Mouse (Mus musculus) gastrocnemius, adult 18-20 months (tissue): ENCODE measurements around the gene Jam3. TPM values are rescaled to one million over a fixed set of nuclear protein-coding genes. Genes with fewer than 3 reads are reported as not detected.

ENCODE experiments used
- DNase-seq: peaks from one replicate; pipeline ENCODE4 v3.0.0; 2021; ENCODE audit warnings: low spot score
- long read RNA-seq, 2 experiments: library from polyadenylated mRNA; stranded (forward); transcript quantifications; one replicate each; pipeline ENCODE4 v2.0.0; 2021
- total RNA-seq, 2 experiments: library from RNA; stranded (reverse); gene quantifications; 2 replicates each; pipeline ENCODE4 v1.2.3; 2021

The Jam3 gene
- 1 to 10 TPM; 5.0 to 9.2 TPM for total RNA-seq
- long read RNA-seq, experiment 1, partial matches to known transcripts = 0 of 4 reads
- long read RNA-seq, experiment 1, other reads (novel, unspliced or antisense) = 1 of 4 reads
- long read RNA-seq, experiment 2, partial matches to known transcripts = 0 of 3 reads
- long read RNA-seq, experiment 2, other reads (novel, unspliced or antisense) = 0 of 3 reads

GRCm38 (mm10) chr9:27154763-27155530 is at the start of gene Jam3:
Gene Jam3 (minus strand): TSS chr9:27155421.
- DNase-seq = peak; percentile 84

- DNase-seq = no peak
These were observed 49.0 kb upstream of the Jam3 start for GRCm38 (mm10) chr9:27204201-27204600.

DNA sequence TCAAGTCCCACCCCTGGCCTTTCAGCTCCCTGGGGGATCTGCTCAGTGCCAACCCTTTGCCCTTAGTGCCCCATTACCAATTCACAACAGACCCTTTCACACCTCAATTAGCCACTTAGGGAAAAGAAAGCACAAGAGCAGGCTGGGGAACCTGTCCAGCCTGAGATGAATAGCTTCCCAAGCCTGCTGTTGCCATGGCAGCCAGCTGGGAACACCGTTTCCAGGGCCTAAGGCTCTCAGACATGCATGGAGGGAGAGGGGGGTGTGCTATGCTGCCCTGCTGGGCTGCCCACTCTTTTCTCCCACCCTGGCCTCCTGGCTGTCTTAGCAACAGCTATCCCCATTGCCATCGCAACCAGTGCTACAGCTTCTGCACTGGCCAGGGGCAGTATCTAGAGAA is 47.9 kb upstream of the Jam3 start:
- no peak for DNase-seq

DNA sequence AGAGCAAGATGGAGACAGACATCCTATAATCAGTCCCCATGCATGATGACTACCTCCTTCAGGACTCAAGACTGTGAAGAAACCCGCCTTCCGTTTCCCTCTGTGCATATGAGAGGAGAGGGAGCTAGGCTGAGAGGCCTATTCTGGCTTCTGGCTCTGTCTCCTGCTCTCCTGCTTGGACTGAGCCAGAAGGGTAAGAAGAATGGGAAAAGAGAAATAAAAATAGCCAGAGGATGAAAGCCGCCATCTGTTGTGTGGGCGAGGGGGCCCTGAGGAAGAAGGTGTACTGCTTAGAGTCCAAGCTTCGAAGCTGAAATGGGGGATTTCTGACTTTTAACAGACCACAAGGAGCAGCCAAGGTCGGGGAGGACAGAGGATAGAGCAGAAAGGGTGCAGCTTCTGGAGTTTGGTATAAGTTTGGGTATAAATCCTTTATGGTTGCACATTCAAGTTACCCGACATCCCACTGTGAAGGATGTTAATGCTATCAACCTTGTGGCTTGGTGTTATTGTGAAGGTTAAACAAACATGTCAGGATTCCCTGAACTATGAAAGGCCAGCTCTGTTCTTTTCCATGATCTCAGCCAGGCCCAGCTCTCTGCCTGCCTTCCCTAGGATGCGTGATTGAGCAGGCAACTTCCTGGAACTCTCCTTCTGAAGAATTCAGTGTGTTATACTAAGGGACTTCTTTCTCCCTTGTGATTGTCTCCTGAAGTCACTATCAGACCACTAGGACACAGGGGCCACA is 46.4 kb upstream of the Jam3 start:
- DNase-seq = no peak

DNA sequence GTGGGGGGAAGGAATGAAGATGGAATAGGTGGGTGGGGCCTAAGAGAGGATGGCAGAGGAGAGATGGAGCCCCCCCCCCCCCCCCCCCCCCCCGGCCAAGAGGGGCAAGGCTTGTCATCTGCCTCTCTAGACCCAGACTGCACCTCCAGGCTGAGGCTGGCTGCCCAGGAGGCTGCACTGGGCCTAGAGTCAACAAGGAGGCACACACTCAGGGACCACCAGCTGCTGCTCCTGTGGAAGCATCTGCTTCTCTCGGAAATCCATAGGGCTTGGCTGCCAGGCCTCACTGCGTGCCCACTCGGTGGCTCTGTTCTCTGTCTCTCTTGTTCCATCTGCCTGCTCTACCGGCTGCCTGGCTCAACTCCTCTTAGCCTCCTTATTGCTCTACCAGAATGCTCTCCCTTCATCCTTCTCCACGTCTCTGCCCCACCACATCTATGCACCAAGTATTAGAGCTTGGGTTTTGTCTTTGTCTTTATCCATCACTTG is 38.4 kb upstream of the Jam3 start:
- DNase-seq = no peak

GRCm38 (mm10) chr9:27192761-27193591 is 37.8 kb upstream of the Jam3 start:
- no peak for DNase-seq

DNA sequence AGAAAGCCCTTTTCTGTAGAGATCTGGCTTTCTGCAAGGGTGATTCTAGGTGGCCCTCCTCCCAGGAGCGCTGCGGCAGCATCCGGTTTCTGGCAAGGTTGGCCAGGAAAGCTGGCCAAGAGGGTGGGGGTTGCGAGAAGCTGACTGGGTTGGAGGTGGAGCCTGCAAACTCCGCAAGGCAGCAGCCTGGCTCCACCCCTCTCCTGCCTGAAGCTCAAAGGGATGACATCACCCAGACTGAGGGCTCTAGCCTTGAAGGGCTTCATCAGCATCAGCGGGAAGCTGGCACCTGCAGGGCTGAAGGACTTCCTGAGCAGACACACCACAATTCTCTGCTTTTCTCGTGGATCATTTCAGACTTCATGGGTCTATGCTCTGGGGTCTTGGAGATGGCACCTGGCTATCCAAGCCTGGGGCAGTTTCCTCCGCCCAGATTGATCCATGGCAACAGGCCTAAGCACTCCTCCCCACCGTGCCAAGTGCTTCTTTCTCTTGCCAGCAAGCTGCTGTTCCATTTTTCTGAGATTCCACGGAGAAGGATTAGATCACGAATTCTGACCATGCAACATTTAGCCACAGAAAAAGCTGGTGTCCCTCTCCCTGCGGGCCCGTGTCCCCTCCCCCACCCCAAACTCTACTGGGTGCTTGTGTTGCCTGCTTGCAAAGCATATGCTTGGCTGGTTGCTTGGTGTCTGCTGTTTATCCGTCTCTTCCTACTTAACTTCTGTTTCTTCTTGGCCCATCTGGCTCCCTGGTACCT is 37.0 kb upstream of the Jam3 start:
- peak; percentile 90 for DNase-seq

DNA sequence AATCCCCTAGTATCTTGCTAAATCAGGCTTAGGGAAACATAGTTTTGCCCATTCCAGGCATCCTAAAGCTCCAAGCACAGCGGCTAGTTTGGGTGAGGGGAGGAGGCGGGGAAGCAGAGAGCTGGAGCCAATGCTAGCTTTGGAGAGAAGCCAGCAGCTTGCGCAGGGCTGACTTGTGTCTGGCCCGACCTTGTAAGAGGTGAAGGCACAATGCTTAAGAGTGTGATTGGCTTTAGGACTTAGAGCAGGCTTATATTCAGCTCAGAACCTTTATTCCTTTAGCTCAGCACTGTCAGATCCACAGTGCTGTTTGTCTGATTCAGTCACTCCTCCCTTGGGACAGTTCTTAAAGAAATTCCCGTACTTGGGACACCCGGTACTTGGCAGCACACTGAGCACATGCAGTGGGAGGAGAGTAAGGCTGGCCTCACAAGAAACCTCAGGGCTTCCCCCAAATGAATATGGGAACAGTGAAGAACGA is 36.3 kb upstream of the Jam3 start:
- no peak for DNase-seq

GRCm38 (mm10) chr9:27190461-27190860 is 35.2 kb upstream of the Jam3 start:
- DNase-seq = no peak

DNA sequence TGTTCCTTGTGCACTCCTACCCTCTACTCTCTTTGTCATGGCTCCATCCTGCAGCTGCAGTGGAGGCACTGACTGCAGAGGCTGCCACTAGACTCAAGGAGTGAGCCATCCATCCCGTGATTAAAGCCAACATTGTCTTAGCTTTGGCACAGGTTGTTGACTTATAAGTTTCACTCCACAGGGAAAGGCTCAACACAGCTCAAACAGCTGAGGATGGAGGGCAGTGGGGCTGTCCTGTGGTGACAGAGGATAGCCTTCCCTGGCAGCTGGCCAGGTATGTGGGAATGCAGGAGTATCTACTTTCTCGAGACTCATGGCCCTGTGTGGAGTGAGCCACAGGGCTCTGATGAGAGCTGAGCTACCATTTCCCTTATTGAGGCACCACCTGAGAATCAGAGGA is 34.1 kb upstream of the Jam3 start:
- no peak for DNase-seq

GRCm38 (mm10) chr9:27188677-27189241 is 33.5 kb upstream of the Jam3 start:
- no peak for DNase-seq

- DNase-seq = no peak
These were observed 30.6 kb upstream of the Jam3 start for GRCm38 (mm10) chr9:27185820-27186219.

DNA sequence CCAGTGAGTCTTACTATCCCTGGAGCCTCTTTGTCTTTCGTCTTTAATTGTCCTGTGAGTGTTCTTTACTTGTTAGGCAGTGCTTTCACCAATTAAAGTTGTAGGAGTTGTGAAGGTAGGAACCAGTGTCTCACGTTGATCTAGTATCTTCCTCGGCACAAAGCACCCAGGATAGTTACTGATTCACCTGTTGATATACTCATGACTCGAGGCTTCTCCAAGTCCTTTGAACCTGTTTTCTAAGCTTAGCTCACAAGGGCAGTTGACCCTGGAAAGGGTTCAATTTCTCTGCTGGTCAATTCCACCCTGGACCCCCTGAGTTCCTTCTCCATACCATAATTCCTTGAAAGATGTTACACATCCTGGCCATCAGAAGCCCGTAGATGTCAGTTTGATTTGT is 26.9 kb upstream of the Jam3 start:
- no peak for DNase-seq

GRCm38 (mm10) chr9:27180492-27180891 is 25.3 kb upstream of the Jam3 start:
- no peak for DNase-seq

- DNase-seq = no peak
These were observed 23.7 kb upstream of the Jam3 start for GRCm38 (mm10) chr9:27178935-27179334.

DNA sequence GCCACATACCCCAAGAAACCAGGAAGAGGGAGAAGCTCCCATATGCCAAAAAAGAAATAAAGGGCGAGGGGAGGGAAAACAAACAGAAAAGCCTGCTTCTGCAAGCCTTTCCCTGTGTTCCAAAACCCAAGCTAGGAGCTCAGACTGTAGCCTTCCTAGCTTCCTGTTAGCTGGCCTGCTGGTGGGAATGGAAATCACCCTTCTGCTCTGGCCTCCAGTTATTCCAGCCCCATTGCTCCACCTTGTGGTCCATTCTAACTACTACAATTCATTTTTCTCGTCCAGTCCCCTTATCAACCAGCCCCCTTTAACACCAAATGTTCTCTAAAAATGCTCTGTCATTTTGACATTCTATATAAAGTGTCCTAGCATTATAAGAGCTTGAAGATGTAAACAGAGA is 20.9 kb upstream of the Jam3 start:
- peak; percentile 71 for DNase-seq

DNA sequence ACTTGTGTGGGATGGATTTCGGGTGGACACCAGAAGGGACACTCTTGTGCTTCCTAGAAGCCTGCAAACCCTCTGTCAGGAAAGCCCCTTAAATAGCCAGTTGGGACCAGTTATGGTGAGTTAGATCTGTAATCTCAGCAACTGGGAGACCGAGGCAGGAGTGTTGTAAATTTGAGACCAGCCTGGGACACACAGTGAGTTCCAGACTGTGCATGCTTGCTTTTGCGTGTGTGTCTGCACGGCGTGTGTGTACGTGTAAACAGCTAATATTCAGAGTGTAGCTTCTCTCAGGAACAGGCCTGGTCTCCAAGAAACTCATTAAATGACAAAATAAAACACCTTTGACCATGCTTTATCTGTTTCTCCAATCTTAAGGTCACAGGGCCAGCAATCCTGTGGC is 20.5 kb upstream of the Jam3 start:
- DNase-seq = no peak

DNA sequence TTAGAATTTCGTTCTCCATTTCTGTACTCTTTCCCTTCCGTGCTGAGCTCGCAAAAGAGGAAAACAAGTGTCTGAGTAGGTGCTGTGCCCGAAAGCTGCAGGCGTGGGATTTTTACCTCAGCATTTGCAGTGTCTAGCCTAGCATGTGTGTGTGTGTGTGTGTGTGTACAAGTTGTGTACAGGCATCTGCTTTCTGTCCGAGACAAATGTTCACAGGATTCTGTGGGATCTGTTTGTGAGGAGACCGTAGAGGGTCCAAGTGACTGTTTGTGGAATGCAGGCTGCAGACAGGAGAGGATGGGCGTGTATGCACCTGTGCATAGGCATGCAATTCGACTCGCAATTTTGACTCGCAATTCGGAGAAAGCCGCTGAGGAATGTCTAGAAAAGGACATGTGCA is 20.0 kb upstream of the Jam3 start:
- no peak for DNase-seq

GRCm38 (mm10) chr9:27174079-27174478 is 18.9 kb upstream of the Jam3 start:
- DNase-seq = no peak

- no peak for DNase-seq
These were observed 18.4 kb upstream of the Jam3 start for GRCm38 (mm10) chr9:27173646-27174045.
